Mouse (Mus musculus) liver, adult 2 months (tissue): Measurements from ENCODE around the gene Olr1.
A peak's percentile ranks its signal among the peaks of the same experiment; 100 is the strongest.

Source experiments
- CTCF ChIP-seq: fragments of 200-500 bp; IDR thresholded peaks from 2 replicates; pipeline ENCODE4 v1.5.1; 2011; ENCODE audit warnings: low read depth, low read length, control low read depth
- POLR2A ChIP-seq: fragments of 200-500 bp; IDR thresholded peaks from 2 replicates; pipeline ENCODE4 v1.6.1; 2011; ENCODE audit warnings: low read length, control low read depth; ENCODE audit not compliant: insufficient read depth; ENCODE audit errors: extremely low read depth

DNA sequence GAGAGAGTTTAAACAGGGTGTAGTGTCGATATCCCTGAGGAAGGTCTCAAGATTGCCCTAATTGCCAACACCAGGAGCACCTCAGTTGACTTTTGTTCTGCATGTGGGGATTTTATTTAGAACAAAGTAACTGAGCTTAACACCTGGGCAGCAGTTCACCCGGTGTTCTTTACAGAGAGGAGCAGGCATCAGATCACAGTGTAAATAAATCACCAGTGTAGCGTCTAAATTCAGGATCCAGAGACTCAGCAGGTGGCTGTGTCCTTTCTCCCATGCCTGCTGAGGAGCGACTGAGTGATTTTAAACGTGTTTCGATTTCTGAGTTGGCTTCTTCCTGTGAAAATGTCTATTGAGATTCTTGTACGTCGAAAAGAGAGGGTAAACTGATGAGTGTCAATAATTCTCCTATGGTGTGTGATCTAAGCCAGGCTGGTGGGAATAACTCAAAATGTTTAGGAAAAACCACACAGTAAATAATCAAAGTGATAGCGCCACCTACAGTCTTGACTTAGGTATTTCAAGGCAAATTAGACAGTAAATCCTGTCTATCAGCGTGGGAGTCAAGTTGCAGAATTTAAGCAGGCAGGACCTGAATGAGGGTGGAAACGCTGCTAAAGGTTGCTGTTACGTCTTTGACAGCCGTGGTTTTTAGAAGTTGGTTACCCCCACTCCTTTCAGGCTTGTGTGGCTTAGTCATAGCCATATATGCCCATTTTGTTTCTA lies 30.4 kb downstream of the Olr1 start:
- TF ChIP-seq CTCF (peak; percentile 51), POLR2A (no peak)
